Mouse (Mus musculus) gastrocnemius, postnatal 4 days (tissue): ENCODE results near the gene Gli2. TPM values are rescaled to one million over a fixed set of nuclear protein-coding genes. Genes with fewer than 3 reads are reported as not detected.

Experiments used
- DNase-seq, 2 experiments: peaks; one replicate each; pipeline ENCODE4 v3.0.0; 2021 to 2022; ENCODE audit warnings: low spot score in 2 of 2, mixed read lengths in 2 of 2
- long read RNA-seq, 2 experiments: library from polyadenylated mRNA; stranded (forward); transcript quantifications; one replicate each; pipeline ENCODE4 v2.0.0; 2021
- total RNA-seq, 2 experiments: library from RNA; stranded (reverse); gene quantifications; 2 replicates each; pipeline ENCODE4 v1.2.3; 2021

The Gli2 gene
- total RNA-seq, result 10 to 100 TPM; 11.3 to 13.4 TPM
- long read RNA-seq, experiment 1, partial matches to known transcripts, result 0 of 2 reads
- long read RNA-seq, experiment 1, other reads (novel, unspliced or antisense), result 2 of 2 reads
- long read RNA-seq, experiment 2, full-length matches to known transcripts, result 1 of 7 reads
- long read RNA-seq, experiment 2, partial matches to known transcripts, result 2 of 7 reads
- long read RNA-seq, experiment 2, other reads (novel, unspliced or antisense), result 4 of 7 reads

DNA sequence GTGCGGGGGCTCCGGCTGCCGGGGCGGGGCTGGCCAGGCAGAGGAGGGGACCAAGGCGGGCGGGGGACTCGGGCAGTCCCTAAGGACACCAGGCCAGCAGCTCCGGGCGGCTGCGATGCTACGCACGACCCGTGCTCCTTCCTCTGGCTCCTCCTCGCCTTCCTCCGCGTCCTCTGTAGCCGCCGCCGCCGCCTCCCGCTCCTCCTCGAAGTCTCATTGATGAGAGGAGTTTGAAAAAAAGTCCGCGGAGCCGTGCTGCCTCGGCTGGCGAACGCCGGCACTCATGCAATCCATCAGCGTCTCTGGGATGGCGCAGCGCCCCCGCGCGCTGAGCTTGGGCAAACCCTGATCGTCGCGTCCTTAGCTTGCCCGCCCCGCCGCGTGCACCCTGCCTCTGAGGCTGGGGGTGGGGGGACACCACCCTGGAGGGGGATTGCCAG lies at the start of gene Gli2:
Gli2 (minus strand) TSS at position 218 of the 440 bp plus-strand sequence.
- peak; percentile 84 to 89 for DNase-seq

DNA sequence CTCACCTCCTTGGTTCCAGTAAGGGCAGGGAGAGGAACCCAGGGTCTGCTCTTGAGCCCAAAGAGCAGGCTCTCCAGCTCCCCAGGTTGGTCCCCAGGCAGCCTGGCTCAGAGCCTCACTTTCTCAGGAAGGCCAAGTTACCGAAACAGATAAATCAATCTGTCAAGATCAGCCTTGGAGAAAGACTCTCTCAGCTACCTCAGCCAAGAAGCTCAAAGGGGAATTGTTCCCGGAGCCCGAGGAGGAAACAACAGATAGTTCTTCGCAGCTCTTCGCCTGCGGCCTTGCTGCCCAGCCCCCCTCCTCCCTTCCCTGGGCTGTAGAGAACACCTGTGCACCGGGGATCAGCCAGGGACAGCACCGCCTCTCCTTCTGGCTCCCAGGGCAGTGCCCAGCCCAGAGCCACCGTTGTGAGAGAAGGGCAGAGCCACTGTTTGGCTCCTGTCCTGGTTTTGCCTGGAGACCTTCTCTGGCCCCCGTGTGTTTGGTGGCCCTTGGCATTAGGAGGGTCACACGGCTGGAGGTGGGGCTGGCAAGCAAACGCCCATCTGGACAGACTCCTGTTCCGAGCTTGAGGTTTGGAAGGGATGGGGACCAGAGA lies 44.6 kb upstream of the Gli2 start:
- no peak for DNase-seq

DNA sequence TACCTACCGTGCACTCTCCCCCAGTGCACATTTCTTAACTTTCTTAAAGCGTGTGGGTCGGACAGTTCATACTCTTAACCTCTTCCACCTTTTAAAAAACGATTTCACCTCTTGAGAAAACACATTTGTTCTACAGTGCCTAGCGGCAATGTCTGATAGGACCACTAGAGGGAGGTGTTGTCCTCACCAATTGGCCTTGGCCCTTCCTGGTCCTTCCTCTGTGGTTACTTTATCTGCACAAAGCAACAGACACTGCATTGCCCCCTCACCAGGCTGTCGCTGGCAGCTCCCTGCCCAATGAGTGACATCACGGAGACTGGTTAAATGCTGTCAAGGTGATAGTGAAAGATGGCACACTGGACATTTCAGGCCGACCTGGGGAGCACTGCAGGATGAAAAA lies 40.3 kb upstream of the Gli2 start:
- peak; percentile 36 to 58 for DNase-seq

DNA sequence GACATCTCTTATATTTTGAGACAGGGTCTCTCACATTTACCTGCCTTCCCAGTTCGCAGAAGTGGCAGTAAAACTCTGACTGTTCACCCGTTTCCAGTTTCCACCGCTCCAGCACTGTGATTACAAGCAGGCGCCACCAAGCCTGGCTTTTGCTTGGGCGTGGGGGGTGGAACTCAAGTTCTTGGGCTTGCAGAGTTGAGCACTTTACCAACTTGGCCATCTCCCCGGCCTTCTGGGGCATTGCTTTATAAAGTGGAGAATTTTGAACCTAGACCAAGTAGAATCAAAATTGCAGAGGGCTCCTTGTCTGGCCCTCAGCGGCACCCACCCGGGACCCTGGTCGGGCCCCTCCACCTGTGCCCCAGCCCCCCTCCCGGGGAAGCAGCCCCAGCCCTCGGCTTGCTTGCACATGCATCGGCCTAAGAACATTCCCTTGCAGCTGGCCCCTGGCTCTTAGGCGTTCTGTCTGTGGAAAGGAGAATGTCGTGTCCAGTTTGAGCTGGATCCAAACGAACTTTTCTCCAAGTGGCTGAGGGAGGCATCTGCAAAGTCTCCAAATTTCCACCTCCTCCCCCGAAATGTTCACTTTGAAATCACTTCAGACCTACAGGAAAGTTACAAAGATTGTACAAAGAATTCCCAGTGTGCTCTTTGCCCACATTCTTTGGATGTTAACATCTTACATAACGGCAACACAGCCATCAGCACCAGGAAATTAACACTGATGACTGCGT lies 36.6 kb upstream of the Gli2 start:
- no peak for DNase-seq

DNA sequence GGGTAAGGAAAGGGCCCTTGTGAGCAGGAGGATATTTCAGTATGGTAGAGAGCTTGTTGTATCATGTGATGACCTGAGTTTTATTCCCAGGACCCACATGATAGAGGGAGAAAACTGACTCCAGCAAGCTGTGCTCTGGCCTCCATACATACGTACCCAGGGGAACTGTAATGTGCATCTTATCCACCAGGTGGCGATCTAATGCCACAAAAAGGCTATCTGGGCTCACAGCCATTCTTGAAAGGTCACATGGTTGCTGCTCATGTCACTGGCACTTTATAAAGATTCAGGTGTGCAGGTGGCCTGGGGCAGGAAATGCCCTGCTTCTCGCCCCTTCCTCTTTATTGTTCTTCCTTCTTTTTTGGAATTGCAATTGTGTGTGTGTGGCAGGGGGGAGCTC lies 34.1 kb upstream of the Gli2 start:
- peak; percentile 41 to 69 for DNase-seq

DNA sequence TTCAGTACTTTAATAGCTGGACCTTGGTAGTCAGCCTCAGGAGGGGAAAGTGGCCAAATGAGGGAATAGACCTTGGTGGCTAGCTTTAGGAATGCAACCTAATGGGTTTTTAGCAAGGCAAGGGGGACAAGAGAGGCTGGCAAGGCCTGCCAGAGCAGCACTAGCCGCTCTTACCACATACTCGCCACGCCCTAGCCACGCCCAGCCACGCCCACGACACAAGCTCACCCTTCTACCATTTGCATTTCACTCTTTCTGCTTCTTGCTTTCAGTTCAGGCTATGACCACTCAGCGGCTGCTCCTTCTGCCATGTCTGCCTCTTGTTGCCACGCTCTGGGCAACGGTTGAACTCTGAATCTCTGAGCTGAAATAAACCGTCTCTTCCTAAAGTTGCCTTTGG lies 32.4 kb upstream of the Gli2 start:
- no peak for DNase-seq

DNA sequence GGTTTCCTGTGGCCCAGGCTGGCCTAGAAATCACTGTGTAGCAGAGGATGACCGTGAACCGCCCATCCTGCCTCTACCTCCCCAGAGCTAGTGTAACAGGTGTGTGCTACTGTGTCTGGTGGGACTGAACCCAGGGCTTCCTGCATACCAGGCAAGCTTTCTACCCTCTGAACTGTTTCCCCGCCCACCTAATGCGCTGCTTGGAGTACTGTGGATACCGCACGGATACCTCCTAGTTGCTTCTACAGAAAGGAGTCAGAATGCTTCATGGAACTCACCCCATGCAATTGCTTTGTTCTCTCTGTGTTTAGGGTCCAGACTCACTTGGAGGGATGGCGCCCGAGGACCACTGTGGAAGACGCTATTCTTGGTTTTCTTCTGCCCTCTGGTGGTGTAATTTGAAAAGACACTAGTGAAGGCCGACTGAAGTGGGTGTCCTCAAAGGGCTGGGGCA lies 30.1 kb upstream of the Gli2 start:
- peak in 1 of 2 experiments; percentile 40 for DNase-seq

DNA sequence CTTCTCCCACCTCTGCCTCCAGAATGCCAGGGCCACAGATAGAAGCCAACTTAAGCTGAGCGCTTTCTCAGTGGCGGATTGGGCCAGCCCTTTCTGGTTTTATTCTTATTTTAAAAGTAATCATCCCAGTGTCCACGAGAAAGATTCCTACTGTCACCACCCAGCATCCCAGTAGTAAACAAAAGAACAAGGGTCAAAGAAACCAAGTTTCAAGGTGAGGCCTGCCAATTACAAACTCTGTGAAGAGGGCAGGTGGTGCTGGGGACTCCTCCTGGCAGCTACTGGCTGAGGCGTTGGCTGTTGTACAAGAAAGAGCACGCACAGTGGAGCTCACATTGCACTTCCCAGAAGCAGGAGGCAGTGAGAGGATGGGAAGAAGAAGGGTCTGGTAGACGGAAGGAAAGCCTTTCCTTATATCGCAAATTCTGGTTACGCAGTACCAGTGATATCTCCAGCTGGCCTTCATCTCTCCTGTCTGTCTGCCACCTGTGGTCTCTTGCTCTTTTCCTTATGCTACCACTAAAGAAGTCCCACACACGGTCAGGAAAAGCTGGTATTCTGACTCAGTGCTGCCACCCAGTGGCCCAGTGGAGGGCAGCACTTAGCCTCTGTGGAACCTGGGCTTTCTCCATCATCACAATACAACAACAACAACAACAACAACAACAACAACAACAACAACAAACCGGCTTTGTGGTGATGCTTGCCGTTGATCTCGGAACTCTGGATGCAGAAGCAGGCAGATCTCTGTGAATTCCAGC lies 29.0 kb upstream of the Gli2 start:
- DNase-seq, result peak in 1 of 2 experiments; percentile 41

DNA sequence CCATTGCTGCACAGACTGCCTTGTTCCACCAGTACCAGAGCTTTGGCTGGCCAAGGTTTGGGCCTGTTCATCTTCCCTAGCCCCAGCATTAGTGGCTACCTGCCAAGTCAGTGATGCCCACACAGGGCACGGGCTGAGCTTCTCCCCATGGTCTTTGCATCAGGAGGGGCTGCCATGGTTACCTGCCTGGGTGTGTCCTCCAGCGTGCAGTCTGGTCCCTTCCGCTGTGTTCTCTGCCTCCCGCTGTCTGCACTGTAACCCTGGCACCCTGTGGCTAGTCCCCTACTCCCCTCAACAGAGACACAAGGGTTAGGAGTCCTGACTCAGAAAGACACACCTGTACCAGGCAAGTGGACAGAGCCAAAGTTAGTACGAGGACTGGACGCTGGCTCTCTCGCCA lies 24.5 kb upstream of the Gli2 start:
- DNase-seq, result no peak

DNA sequence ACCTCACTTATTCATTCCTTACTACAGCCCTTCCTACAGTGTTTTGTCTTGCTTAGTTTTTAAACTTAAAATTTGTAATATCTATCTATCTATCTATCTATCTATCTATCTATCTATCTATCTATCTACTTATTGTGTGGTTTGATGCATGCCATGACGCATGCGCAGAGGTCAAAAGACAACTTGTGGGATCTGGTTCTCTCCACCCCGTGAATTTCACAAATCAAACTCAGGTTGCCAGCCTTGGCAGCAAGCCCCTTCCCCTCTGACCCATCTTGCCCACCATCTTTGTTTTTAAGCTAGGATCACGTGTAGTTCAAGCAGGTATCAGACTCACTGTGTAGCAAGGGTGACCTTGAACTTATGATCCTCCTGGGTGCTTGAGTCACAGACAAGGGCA lies 22.9 kb upstream of the Gli2 start:
- no peak for DNase-seq

DNA sequence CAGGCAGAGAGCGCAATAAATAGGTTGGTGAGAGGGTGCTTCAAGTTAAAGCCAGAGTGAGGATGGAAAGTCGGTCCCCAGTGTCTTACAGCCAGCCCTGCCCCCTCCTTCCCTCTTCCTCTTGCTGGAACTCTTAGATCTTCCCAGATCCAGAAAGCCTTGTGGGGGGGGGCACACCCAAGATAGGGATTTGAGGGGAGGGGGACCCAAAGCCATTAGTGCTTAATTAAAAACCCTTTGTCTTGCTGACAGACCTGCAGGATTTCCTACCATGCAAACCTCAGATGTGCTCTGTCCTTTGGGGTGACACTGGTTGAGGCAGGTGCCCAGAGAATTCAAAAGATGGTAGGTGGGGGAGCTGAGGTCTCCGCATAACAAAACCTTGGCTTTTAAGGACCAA lies 22.5 kb upstream of the Gli2 start:
- no peak for DNase-seq

DNA sequence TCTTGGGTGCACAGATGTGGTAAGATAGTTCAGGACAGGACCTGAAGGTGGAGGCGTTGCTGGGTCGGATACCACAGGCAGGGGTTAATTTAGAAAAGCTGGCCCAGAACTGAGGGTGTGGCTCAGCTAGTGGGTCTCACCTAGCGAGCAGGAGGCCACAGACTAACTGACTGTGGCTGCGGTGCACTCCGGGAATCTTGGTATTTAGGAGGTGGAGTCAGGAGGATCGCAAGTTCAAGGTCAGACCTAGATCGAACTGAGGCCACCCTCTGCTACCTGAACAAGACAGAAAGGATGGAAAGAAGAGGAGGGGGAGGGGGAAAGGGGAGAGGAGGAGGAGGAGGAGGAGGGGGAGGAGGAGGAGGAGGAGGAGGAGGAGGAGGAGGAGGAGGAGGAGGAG lies 22.1 kb upstream of the Gli2 start:
- no peak for DNase-seq

DNA sequence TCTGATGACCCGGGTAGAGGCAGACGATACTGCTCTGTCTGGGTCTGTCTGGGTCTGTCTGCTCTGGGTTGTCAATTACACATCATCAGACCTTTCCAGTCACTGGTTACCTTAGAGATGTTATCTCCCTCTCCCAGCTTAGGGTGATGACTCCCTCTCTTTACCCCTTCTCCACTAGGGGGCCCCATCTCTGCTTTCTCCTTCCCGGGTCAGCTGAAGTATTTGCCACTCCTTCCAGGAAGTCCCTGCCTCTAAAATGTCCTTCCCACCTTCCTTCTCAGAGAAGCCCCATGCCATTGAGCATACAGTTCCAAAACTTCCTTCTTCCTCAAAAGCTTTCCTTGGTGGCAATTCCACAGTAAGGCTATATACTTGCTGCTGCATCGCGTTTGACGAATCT lies 21.5 kb upstream of the Gli2 start:
- no peak for DNase-seq

DNA sequence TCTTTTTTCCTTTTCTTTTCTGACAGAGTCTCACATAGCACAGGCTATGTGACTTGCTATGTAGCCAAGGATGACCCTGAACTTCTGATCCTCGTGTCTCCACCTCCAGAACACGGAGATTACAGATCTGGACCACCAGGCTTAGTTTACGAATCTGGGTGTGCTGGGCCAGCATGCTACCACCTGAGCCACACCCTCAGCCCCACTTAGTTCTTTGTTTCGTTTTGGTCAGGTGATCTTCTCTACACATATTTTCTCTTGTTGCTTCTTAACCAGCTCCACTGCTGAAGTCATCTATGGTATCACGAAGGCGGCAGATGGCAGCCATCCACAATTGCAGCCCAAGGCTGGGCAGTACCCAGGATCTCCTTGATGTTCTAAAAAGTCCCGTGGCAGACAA lies 20.5 kb upstream of the Gli2 start:
- no peak for DNase-seq

DNA sequence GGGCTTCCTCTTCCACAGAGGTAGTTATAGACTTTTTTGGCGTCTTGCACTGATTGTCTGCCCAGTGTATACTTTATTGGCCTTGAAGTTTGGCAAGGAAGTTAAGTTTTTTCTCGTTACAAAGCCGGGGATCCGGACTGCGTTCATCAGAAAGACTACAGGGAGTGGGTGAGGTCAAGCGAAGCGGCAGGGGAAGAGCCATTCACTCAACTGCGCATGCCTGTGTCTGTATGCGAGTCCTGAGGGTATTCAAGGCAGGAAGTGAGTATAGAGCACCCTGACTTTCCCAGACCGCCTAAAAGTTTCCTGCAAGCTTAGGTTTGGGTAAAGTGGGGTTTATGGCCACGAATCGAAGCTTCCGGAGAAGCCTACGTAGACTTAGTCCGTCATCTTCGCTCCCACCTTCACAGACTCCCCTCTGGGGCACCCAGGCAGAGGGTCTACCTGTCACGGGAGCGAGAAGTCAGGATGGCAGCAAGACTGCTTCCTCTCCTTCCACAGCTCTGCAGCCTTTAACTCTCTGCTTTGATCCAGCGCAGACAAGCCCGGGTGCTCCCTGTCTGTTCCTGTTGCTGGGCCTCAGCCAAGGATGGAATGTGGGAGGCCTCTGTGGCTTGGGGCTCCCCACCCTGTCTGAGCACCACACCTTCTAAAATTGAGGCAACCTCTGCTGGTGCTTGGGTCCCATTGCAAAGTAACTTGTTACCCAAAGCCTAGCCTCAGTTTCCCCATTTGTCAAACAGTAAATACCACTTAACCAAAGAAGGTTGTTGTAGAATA lies 11.7 kb upstream of the Gli2 start:
- no peak for DNase-seq

DNA sequence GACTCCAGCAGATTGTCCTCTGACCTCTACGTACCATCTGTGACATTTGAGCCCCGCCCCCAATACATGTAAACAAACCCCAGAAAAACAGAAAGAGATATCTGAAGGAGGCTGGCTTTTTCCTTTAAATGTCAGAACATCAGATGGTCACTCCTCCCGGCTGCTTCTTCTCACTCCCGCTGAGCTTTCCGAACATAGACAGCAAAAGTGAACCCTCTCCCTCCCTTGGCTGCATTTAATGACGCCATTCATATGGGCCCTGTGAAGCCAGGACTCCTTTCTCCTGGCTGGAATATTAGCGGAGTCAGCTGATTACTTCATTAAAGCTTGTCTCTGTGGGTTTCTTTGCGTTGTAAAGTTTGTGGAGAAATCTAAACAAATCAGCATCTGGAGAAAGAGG lies 3.1 kb upstream of the Gli2 start:
- no peak for DNase-seq

DNA sequence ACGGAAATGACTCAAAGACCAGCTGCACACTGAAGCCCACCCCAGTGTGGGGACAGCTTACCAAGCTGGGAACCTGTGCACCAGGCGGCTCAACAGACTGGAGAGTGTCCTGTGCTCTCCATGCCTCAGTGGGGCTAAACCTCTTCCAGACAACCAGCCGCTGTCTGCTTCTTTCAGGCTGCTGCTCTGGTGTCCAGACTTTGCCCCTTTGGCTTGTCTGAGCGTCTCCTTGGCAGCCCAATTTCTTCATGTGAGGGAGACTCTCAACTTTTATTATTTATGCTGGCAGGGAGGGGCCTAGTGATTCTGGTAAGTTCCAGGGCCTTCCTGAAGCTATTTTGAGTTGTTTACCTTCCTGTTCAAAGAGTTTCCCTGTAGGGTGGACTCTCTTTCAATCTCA lies 2.4 kb upstream of the Gli2 start:
- DNase-seq, result no peak

DNA sequence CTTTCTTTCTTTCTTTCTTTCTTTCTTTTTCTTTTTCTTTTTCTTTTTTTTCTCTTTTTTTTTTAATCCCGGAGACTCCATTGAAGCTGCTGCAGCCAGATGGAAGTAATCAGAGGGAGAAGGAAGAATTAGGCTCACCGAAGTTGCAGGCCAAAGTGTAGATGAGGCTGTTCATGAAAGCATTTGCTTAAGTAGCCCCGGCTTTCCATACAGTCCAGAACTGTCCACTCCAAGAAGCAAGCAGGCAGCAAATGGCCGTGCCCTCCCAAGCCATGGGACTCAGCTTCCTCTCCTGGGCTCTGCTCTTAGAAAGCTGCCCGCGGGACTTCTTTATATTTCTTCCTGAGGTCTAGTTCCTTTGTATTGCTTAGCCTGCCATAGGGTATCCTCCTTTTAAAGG lies 1.0 kb upstream of the Gli2 start:
- DNase-seq, result no peak

DNA sequence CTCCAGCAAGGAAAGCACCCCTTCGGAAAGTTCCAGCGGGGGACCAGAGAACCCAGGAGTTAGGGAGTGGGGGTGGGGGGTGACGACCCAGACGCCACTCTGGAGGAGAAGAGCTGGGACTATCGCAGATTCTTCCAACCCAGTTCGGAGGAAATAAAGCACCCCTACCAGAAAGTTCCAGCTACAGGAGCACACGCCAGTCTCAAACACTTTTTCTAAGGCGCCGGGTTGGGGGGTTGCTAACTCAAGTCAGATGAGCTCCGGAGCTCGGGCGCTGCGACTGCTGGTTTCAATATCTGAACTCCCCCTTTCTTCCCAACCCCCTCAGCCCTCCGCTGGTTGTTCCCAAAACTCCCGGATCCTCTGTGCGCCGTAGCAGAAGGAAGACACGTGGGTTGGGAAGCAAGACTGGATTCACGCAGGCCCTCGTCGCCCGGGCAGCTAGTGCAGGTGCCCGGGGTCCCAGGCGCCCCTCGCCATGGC lies 494 bp upstream of the Gli2 start:
- peak in 1 of 2 experiments; percentile 63 for DNase-seq

DNA sequence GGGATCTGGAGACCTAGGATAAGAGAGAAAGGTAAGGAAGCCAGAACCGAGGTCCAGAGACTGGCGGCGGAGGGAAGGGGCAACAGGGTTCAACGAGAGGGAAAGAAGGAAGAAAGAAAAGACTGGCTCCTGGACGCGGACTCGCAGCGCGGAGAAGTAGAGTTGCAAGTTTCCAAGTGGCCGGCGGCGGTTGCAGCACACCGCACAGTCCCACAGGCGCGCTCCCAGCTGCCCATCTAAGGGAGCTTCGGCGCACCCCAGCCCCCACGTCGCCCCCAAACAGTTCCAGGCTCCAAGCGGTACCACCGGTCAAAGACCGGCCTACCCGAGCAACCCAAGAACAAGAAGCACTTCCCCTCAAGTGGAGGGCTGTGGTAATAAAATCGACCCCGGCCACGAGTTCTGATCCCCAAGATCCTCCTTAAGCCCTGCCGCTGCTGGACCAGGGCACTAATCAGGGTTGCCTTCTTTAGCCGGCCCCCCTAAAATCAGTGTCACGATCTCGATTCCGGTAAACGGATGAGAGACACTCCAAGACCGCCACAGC lies 715 bp downstream of the Gli2 start:
- DNase-seq, result peak in 1 of 2 experiments; percentile 54
